Mouse (Mus musculus): ENCODE measurements around the gene Ptpn1. TPM values are rescaled to one million over a fixed set of nuclear protein-coding genes. Genes with fewer than 3 reads are reported as not detected.

Ptpn1 gene
- polyA plus RNA-seq, 2 experiments: 10.0 to 24.3 TPM

DNA sequence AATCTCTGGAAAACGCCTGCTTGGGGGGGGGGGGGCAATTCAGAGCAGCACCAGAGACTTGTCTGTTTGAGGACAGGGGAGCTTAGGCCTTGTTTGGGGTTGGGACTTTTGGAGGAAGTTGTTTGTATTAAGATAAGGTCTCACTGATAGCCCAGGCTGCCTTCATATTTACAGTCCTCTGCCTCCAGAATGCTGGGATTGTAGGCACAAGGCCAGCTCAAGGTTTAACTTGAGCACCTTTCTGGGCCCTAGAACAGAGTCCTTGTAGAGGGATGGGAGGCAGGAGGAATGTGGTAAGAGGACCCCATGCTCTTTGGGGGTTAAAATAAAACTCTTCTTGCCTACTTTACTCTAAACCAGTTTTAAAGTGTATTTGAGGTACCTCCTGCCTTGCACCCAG lies 41.0 kb downstream of the Ptpn1 start:
- H3K36me3 ChIP-seq (replicated peaks; ENCODE audit: control insufficient read depth, insufficient read depth, low read depth): no peaks in the 10 kb centered on the region; the same call in none of the 2 replicates
- H3K27me3 ChIP-seq (ENCODE audit: control insufficient read depth, insufficient read depth, low read length): no peaks in the 10 kb centered on the region
- TF ChIP-seq CTCF (IDR thresholded peaks at IDR 0.05; ENCODE audit: low read depth): no peak
- TF ChIP-seq EP300 (IDR thresholded peaks at IDR 0.05; ENCODE audit: low read depth): no peak
- no peaks in the 10 kb centered on the region for H3K9me3 ChIP-seq (ENCODE audit: control insufficient read depth, low read length)
- no peak for ATAC-seq (ENCODE audit: insufficient read depth)
- 13% methylated on average over 1 of the region's 1 CpGs for WGBS (ENCODE audit: insufficient replicate concordance)
- no peak for DNase-seq (ENCODE audit: low read depth in 3 of 3, low spot score in 3 of 3)
- H3K27ac ChIP-seq: no peak overlapping the region
- H3K9ac ChIP-seq (replicated peaks): no peak overlapping the region
- peaks cover 0 to 4% of the 10 kb centered on the region in 2 experiments; a peak in 1 of 4 replicates for H3K4me1 ChIP-seq (replicated peaks; ENCODE audit: control insufficient read depth in 2 of 2, insufficient read depth in 2 of 2, low read length in 1 of 2)
- H3K4me3 ChIP-seq (ENCODE audit: insufficient read depth in 1 of 2, low read depth in 2 of 2, low read length in 2 of 2): no peak overlapping the region
- H3K4me2 ChIP-seq (ENCODE audit: low read depth): no peak overlapping the region

DNA sequence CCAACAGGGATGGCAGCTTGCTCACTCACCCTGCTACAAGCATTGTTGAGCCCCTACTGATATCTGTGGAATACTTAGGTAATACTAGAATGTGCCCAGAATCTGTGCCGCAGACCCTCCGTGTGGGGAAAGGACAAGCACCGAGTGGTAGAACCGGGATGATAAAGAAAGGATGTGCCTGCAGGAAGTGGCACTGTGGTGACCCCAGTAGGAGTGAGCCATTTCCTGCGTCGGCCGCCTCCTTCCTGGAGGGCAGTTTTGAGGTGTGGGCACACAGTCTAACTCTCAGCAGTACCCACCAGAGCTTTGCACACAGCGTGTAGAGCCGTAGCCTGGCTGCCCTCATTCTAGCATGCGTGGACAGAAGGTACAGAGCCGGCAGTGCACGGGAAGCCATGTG lies 43.9 kb downstream of the Ptpn1 start:
- TF ChIP-seq EP300 (IDR thresholded peaks at IDR 0.05; ENCODE audit: low read depth) (no peak), CTCF (IDR thresholded peaks at IDR 0.05; ENCODE audit: low read depth) (no peak)
- Histone ChIP-seq H3K27me3 (ENCODE audit: control insufficient read depth, insufficient read depth, low read length) (no peaks in the 10 kb centered on the region), H3K9me3 (ENCODE audit: control insufficient read depth, low read length) (no peaks in the 10 kb centered on the region), H3K27ac (no peak overlapping the region), H3K36me3 (replicated peaks; ENCODE audit: control insufficient read depth, insufficient read depth, low read depth) (no peaks in the 10 kb centered on the region; the same call in none of the 2 replicates), H3K4me2 (ENCODE audit: low read depth) (no peak overlapping the region), H3K9ac (replicated peaks) (no peak overlapping the region), H3K4me3 (ENCODE audit: insufficient read depth in 1 of 2, low read depth in 2 of 2, low read length in 2 of 2) (no peak overlapping the region), H3K4me1 (replicated peaks; ENCODE audit: control insufficient read depth in 2 of 2, insufficient read depth in 2 of 2, low read length in 1 of 2) (peaks cover 0 to 6% of the 10 kb centered on the region in 2 experiments; a peak in 2 of 4 replicates)
- DNase-seq (ENCODE audit: low read depth in 3 of 3, low spot score in 3 of 3) (no peak), ATAC-seq (ENCODE audit: insufficient read depth) (no peak)
- WGBS (ENCODE audit: insufficient replicate concordance): 55% methylated on average over 12 of the region's 12 CpGs

DNA sequence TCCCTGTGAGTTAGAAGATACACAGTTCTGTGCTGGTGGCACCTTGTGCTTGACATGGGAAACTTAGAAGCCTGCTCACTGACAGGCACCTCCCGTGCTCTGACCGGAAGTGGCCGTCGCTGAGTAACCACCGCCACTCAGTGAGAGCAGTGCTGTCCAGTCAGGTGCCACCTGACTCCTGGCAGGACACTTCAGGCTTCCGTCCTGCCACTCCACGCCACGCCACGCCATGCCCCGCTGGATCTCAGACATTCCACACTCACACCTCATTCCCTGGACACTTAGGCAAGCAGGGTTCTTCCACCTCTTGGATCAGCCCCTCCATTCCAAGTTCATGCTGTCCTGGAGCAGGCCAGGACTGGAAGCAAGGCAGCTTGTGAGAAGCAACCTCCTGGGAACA lies 46.4 kb downstream of the Ptpn1 start:
- no peaks in the 10 kb centered on the region for H3K9me3 ChIP-seq (ENCODE audit: control insufficient read depth, low read length)
- 85% methylated on average over 10 of the region's 10 CpGs for WGBS (ENCODE audit: insufficient replicate concordance)
- TF ChIP-seq EP300 (IDR thresholded peaks at IDR 0.05; ENCODE audit: low read depth): no peak
- no peak for TF ChIP-seq CTCF (IDR thresholded peaks at IDR 0.05; ENCODE audit: low read depth)
- no peaks in the 10 kb centered on the region for H3K27me3 ChIP-seq (ENCODE audit: control insufficient read depth, insufficient read depth, low read length)
- H3K4me2 ChIP-seq (ENCODE audit: low read depth): no peak overlapping the region
- ATAC-seq (ENCODE audit: insufficient read depth) (no peak), DNase-seq (ENCODE audit: low read depth in 3 of 3, low spot score in 3 of 3) (no peak)
- no peaks in the 10 kb centered on the region; the same call in none of the 2 replicates for H3K36me3 ChIP-seq (replicated peaks; ENCODE audit: control insufficient read depth, insufficient read depth, low read depth)
- no peak overlapping the region for H3K9ac ChIP-seq (replicated peaks)
- no peak overlapping the region for H3K4me3 ChIP-seq (ENCODE audit: insufficient read depth in 1 of 2, low read depth in 2 of 2, low read length in 2 of 2)
- H3K27ac ChIP-seq: no peak overlapping the region
- peaks cover 0 to 2% of the 10 kb centered on the region in 2 experiments; a peak in 1 of 4 replicates for H3K4me1 ChIP-seq (replicated peaks; ENCODE audit: control insufficient read depth in 2 of 2, insufficient read depth in 2 of 2, low read length in 1 of 2)

DNA sequence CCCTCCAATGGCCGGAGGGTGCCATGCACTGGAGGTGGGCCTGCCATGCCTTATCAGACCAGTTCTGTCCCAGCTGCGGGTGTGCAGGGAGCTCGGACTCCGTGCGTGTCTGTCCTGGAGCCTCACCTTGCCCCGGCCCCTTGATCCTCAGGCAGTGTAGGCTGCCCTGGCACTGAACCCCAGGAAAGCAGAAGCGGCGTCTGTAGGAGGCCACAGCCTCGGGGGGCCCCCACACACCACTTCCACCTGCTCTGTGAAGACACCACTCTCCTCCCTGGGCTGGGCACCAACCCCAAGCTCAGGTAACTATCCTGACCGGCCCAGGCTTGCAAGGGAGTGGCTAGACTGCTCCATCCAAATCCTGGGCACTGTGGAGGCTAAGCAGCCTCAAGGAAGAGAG lies 48.5 kb downstream of the Ptpn1 start:
- TF ChIP-seq CTCF (IDR thresholded peaks at IDR 0.05; ENCODE audit: low read depth) (no peak), EP300 (IDR thresholded peaks at IDR 0.05; ENCODE audit: low read depth) (no peak)

DNA sequence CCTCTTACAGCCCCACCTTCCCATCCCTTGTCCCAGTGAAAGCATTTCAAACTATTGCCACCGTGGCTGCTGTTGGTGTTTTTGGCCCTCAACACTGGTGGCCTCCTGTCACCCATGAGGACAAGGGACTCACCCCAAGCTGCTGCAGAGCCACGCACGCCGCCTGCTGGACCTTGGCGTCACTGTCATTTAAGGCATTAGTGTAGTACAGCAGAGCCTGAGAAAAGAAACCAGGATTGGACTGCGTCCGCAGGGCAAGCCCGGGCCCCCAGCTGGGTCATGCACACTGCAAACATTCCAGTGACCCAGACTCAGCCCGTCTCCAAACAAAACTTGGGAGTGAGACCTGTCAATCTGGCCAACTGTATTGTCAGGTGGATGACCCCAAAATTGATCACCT lies 50.8 kb downstream of the Ptpn1 start:
- Histone ChIP-seq H3K4me1 (replicated peaks; ENCODE audit: control insufficient read depth in 2 of 2, insufficient read depth in 2 of 2, low read length in 1 of 2) (peaks cover 2% of the 10 kb centered on the region in 2 experiments; a peak in 1 of 4 replicates), H3K36me3 (replicated peaks; ENCODE audit: control insufficient read depth, insufficient read depth, low read depth) (no peaks in the 10 kb centered on the region), H3K4me3 (ENCODE audit: insufficient read depth in 1 of 2, low read depth in 2 of 2, low read length in 2 of 2) (no peak overlapping the region), H3K9me3 (ENCODE audit: control insufficient read depth, low read length) (no peaks in the 10 kb centered on the region), H3K9ac (replicated peaks) (no peak overlapping the region), H3K27ac (no peak overlapping the region), H3K27me3 (ENCODE audit: control insufficient read depth, insufficient read depth, low read length) (no peaks in the 10 kb centered on the region), H3K4me2 (ENCODE audit: low read depth) (no peak overlapping the region)
- TF ChIP-seq EP300 (IDR thresholded peaks at IDR 0.05; ENCODE audit: low read depth): no peak
- TF ChIP-seq CTCF (IDR thresholded peaks at IDR 0.05; ENCODE audit: low read depth): peak; percentile 71
- WGBS (ENCODE audit: insufficient replicate concordance): 61% methylated on average over 9 of the region's 9 CpGs
- ATAC-seq (ENCODE audit: insufficient read depth) (peak; percentile 55), DNase-seq (ENCODE audit: low read depth in 3 of 3, low spot score in 3 of 3) (peak in 2 of 3 experiments; percentile 26 to 28)

More for the DNA sequence above, 48.5 kb downstream of the Ptpn1 start:
- DNase-seq (ENCODE audit: low read depth in 3 of 3, low spot score in 3 of 3) (no peak), ATAC-seq (ENCODE audit: insufficient read depth) (no peak)
- 64% methylated on average over 10 of the region's 10 CpGs for WGBS (ENCODE audit: insufficient replicate concordance)
- Histone ChIP-seq H3K36me3 (replicated peaks; ENCODE audit: control insufficient read depth, insufficient read depth, low read depth) (no peaks in the 10 kb centered on the region; the same call in 1 of the 2 replicates), H3K4me2 (ENCODE audit: low read depth) (no peak overlapping the region), H3K4me3 (ENCODE audit: insufficient read depth in 1 of 2, low read depth in 2 of 2, low read length in 2 of 2) (no peak overlapping the region), H3K9me3 (ENCODE audit: control insufficient read depth, low read length) (no peaks in the 10 kb centered on the region), H3K9ac (replicated peaks) (no peak overlapping the region), H3K27ac (no peak overlapping the region), H3K4me1 (replicated peaks; ENCODE audit: control insufficient read depth in 2 of 2, insufficient read depth in 2 of 2, low read length in 1 of 2) (peaks cover 0 to 2% of the 10 kb centered on the region in 2 experiments; a peak in 1 of 4 replicates), H3K27me3 (ENCODE audit: control insufficient read depth, insufficient read depth, low read length) (no peaks in the 10 kb centered on the region)

Measured in liver, embryonic 14.5 days (tissue).